In the genomic region with DNA sequence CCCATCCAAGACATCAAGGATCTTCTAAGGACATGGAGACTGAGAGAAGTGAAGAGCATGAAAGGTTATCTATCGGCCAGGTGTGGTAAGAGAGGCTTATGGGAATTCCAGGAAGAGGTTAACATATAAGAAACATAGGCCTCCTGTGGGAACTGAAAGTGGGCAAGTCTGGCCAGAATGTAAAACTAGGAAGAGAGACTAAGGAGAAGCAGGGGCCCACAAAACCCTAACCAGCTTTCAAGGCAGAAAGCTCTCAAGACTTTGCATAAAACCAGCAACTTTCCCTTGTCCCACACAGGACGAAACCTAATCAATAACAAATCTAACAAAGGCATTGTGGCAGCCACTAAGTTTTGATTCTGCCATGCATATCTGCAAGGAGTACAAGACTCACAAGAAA, we compare ENCODE assay signal across 10 mouse cellular contexts. TPM values are rescaled to one million over a fixed set of nuclear protein-coding genes. Genes with fewer than 3 reads are reported as not detected.
A peak's percentile ranks its signal among the peaks of the same experiment; 100 is the strongest.
DNase-seq lines count a peak whose midpoint lies in the region; ATAC-seq and TF ChIP-seq lines count a peak whose summit lies in the region.
"Had no signal": no experiment of that assay in that cellular context is flagged by ENCODE, and none has a peak within 500 bp of the region (broad histone marks: within the 10 kb centered on the region; RNA-seq: fewer than 3 reads in every experiment).

No protein-coding gene starts in this region.

- ATAC-seq in heart, embryonic 15.5 days (replicated peaks; ENCODE audit: insufficient number of reproducible peaks, insufficient read depth, low FRiP score, low read depth), result no peak
- no peak for ATAC-seq in hindbrain, embryonic 13.5 days (ENCODE audit: low FRiP score)
- no peak for ATAC-seq in midbrain, embryonic 13.5 days

- H3K4me1 ChIP-seq in heart, embryonic 15.5 days (replicated peaks), result peaks cover 44% of the 10 kb centered on the region
- H3K4me1 ChIP-seq in bone marrow, adult 2 months (ENCODE audit: control insufficient read depth, insufficient read depth, low read length), result peaks cover 13% of the 10 kb centered on the region; the same call in 1 of the 2 replicates
- peaks cover 55% of the 10 kb centered on the region for H3K4me1 ChIP-seq in hindbrain, embryonic 13.5 days (replicated peaks)
- peaks cover 47% of the 10 kb centered on the region for H3K4me1 ChIP-seq in midbrain, embryonic 13.5 days (replicated peaks)

- 71% methylated on average over 2 of the region's 2 CpGs for WGBS in heart, embryonic 15.5 days
- 16% methylated on average over 2 of the region's 2 CpGs for WGBS in bone marrow, adult 2 months
- WGBS in hindbrain, embryonic 13.5 days, result 71% methylated on average over 2 of the region's 2 CpGs
- WGBS in midbrain, embryonic 13.5 days, result 76% methylated on average over 2 of the region's 2 CpGs

- peak overlapping the region; percentile 87 for H3K4me2 ChIP-seq in heart, embryonic 15.5 days
- H3K4me2 ChIP-seq in hindbrain, embryonic 13.5 days, result peak overlapping the region; percentile 91
- H3K4me2 ChIP-seq in midbrain, embryonic 13.5 days (replicated peaks), result peak overlapping the region; percentile 85

- no peaks in the 10 kb centered on the region for H3K27me3 ChIP-seq in heart, embryonic 15.5 days
- H3K27me3 ChIP-seq in hindbrain, embryonic 13.5 days, result no peaks in the 10 kb centered on the region
- H3K27me3 ChIP-seq in midbrain, embryonic 13.5 days, result no peaks in the 10 kb centered on the region

- no peaks in the 10 kb centered on the region for H3K36me3 ChIP-seq in heart, embryonic 15.5 days
- H3K36me3 ChIP-seq in hindbrain, embryonic 13.5 days, result no peaks in the 10 kb centered on the region
- 0 out of 2 replicates have a peak, but pooled peaks cover 2% of the 10 kb centered on the region for H3K36me3 ChIP-seq in midbrain, embryonic 13.5 days

- no peak overlapping the region for H3K27ac ChIP-seq in heart, embryonic 15.5 days
- peak overlapping the region; percentile 43; the same call in 1 of the 2 replicates for H3K27ac ChIP-seq in bone marrow, adult 2 months (ENCODE audit: control insufficient read depth, insufficient read depth, low read depth, low read length, poor library complexity)
- no peak overlapping the region for H3K27ac ChIP-seq in hindbrain, embryonic 13.5 days
- H3K27ac ChIP-seq in midbrain, embryonic 13.5 days, result no peak overlapping the region

- no peak for TF ChIP-seq CTCF in bone marrow, adult 2 months (IDR thresholded peaks at IDR 0.05; ENCODE audit: control insufficient read depth, insufficient read depth, low read length)

- peak overlapping the region; percentile 92 for H3K4me3 ChIP-seq in heart, embryonic 15.5 days
- H3K4me3 ChIP-seq in bone marrow, adult 2 months (replicated peaks; ENCODE audit: control insufficient read depth, low read depth, low read length), result peak overlapping the region; percentile 58
- peak overlapping the region; percentile 80 for H3K4me3 ChIP-seq in hindbrain, embryonic 13.5 days
- peak overlapping the region; percentile 77; the same call in 1 of the 2 replicates for H3K4me3 ChIP-seq in midbrain, embryonic 13.5 days (replicated peaks)

- DNase-seq in heart, adult 9 months (ENCODE audit: low spot score in 2 of 2), result no peak
- no peak for DNase-seq in left cerebral cortex, adult 11 months (ENCODE audit: low spot score)
- DNase-seq in ovary, postnatal 36 days (ENCODE audit: low spot score), result no peak
- DNase-seq in lung, adult 18-20 months, result no peak
- DNase-seq: cerebellum, adult 18-20 months; layer of hippocampus, adult 9-11 months had no signal

- no peak for TF ChIP-seq POLR2A in bone marrow, adult 2 months (IDR thresholded peaks at IDR 0.05; ENCODE audit: borderline replicate concordance, control insufficient read depth, low read depth, low read length)

- H3K9me3 ChIP-seq in heart, embryonic 15.5 days (replicated peaks), result no peaks in the 10 kb centered on the region
- H3K9me3 ChIP-seq in hindbrain, embryonic 13.5 days, result no peaks in the 10 kb centered on the region
- H3K9me3 ChIP-seq in midbrain, embryonic 13.5 days, result no peaks in the 10 kb centered on the region

- no peak overlapping the region for H3K9ac ChIP-seq in heart, embryonic 15.5 days
- peak overlapping the region; percentile 90 for H3K9ac ChIP-seq in hindbrain, embryonic 13.5 days
- peak overlapping the region; percentile 84 for H3K9ac ChIP-seq in midbrain, embryonic 13.5 days (replicated peaks)

RNA-seq across cellular contexts. Expression of a gene that starts 1.4 kb away (rescaled TPM):
- 35.2 and 38.1 TPM in 2 replicates for polyA plus RNA-seq in heart, embryonic 15.5 days (2015; fragmentation: Nextera tagmentation; extraction: Ambion mirVana)
- 14.5 and 23.0 TPM in 2 replicates for polyA plus RNA-seq in bone marrow, adult 2 months (2011; ENCODE audit: insufficient read depth, insufficient read length, low replicate concordance, missing spikeins)
- polyA plus RNA-seq in hindbrain, embryonic 13.5 days (2015; fragmentation: Nextera tagmentation; extraction: Ambion mirVana), result 89.4 and 90.8 TPM in 2 replicates
- polyA plus RNA-seq in midbrain, embryonic 13.5 days (2015; fragmentation: Nextera tagmentation; extraction: Ambion mirVana), result 85.3 and 89.9 TPM in 2 replicates

RNA-seq across cellular contexts. Expression of a gene that starts 1.5 kb away (rescaled TPM):
- 11.6 and 16.2 TPM in 2 replicates for polyA plus RNA-seq in heart, embryonic 15.5 days (2015; fragmentation: Nextera tagmentation; extraction: Ambion mirVana)
- polyA plus RNA-seq in bone marrow, adult 2 months (2011; ENCODE audit: insufficient read depth, insufficient read length, low replicate concordance, missing spikeins), result 18.9 and 38.3 TPM in 2 replicates
- polyA plus RNA-seq in hindbrain, embryonic 13.5 days (2015; fragmentation: Nextera tagmentation; extraction: Ambion mirVana), result 13.0 and 13.3 TPM in 2 replicates
- polyA plus RNA-seq in midbrain, embryonic 13.5 days (2015; fragmentation: Nextera tagmentation; extraction: Ambion mirVana), result 12.7 and 13.6 TPM in 2 replicates
